Mouse (Mus musculus): ENCODE results near the gene Gm42742. TPM values are rescaled to one million over a fixed set of nuclear protein-coding genes. Genes with fewer than 3 reads are reported as not detected.

The Gm42742 gene
- polyA plus RNA-seq, 1 experiment = 20.8 TPM

- Histone ChIP-seq H3K36me3 (ENCODE audit: control insufficient read depth) (peaks cover 4% of the 10 kb centered on the region), H3K4me3 (replicated peaks) (no peak overlapping the region), H3K9me3 (ENCODE audit: control insufficient read depth, low read length) (no peaks in the 10 kb centered on the region), H3K27me3 (ENCODE audit: control insufficient read depth) (no peaks in the 10 kb centered on the region), H3K4me1 (ENCODE audit: control insufficient read depth) (peaks cover 5% of the 10 kb centered on the region)
- TF ChIP-seq TAL1 (IDR thresholded peaks at IDR 0.05; ENCODE audit: low read length) = no peak
- no peak for TF ChIP-seq GATA1 (IDR thresholded peaks at IDR 0.05; ENCODE audit: low read length)
These were observed 34.6 kb downstream of the Gm42742 start for GRCm38 (mm10) chr7:126986319-126986718.

GRCm38 (mm10) chr7:126984667-126985444, 36.0 kb downstream of the Gm42742 start:
- Histone ChIP-seq H3K36me3 (ENCODE audit: control insufficient read depth) (peaks cover 17% of the 10 kb centered on the region), H3K27me3 (ENCODE audit: control insufficient read depth) (no peaks in the 10 kb centered on the region), H3K9me3 (ENCODE audit: control insufficient read depth, low read length) (no peaks in the 10 kb centered on the region), H3K4me1 (ENCODE audit: control insufficient read depth) (peaks cover 8% of the 10 kb centered on the region), H3K4me3 (replicated peaks) (no peak overlapping the region)
- no peak for TF ChIP-seq GATA1 (IDR thresholded peaks at IDR 0.05; ENCODE audit: low read length)
- TF ChIP-seq TAL1 (IDR thresholded peaks at IDR 0.05; ENCODE audit: low read length) = no peak

DNA sequence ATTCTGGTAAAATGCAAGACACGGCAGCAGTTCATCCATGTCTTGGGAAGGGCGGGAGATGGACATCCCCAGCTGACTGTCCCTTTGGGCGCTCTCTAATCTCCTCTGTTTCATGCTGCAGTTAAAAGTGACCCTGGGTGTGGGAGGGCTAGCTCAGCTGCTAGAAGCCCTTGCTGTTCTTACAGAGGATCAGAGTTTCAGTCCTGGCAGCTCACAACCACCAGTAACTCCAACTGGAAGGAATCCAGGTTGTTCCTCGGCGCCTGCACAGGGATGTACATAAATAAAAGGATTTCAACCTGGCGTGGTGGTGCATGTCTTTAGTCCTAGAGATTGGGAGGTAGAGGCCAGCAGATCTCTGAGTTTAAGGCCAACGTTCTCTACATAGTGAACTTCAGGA, 37.8 kb downstream of the Gm42742 start:
- no peaks in the 10 kb centered on the region for H3K9me3 ChIP-seq (ENCODE audit: control insufficient read depth, low read length)
- H3K36me3 ChIP-seq (ENCODE audit: control insufficient read depth) = peaks cover 34% of the 10 kb centered on the region
- H3K4me1 ChIP-seq (ENCODE audit: control insufficient read depth) = peaks cover 26% of the 10 kb centered on the region
- no peaks in the 10 kb centered on the region for H3K27me3 ChIP-seq (ENCODE audit: control insufficient read depth)
- TF ChIP-seq TAL1 (IDR thresholded peaks at IDR 0.05; ENCODE audit: low read length) = no peak
- TF ChIP-seq GATA1 (IDR thresholded peaks at IDR 0.05; ENCODE audit: low read length) = no peak
- no peak overlapping the region for H3K4me3 ChIP-seq (replicated peaks)

DNA sequence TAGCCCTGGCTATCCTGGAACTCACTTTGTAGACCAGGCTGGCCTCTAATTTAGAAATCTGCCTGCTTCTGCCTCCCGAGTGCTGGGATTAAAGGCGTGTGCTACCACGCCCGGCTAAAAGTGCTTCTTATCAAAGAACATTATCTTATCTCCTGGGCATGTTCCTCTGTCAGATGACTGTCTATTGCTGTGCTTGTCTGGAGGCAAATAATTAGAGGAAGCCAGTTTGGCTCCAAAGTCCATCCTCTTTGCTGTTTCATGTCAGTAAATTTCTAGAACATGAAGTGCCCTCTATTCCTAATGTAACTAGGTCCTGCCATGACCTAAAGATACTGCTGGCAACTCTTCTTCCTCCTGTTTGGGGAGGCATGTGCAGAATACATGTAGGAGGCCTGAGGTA, 38.8 kb downstream of the Gm42742 start:
- Histone ChIP-seq H3K4me3 (replicated peaks) (no peak overlapping the region), H3K27me3 (ENCODE audit: control insufficient read depth) (no peaks in the 10 kb centered on the region), H3K9me3 (ENCODE audit: control insufficient read depth, low read length) (no peaks in the 10 kb centered on the region), H3K36me3 (ENCODE audit: control insufficient read depth) (peaks cover 40% of the 10 kb centered on the region), H3K4me1 (ENCODE audit: control insufficient read depth) (peaks cover 36% of the 10 kb centered on the region)
- TF ChIP-seq GATA1 (IDR thresholded peaks at IDR 0.05; ENCODE audit: low read length) (no peak), TAL1 (IDR thresholded peaks at IDR 0.05; ENCODE audit: low read length) (no peak)

DNA sequence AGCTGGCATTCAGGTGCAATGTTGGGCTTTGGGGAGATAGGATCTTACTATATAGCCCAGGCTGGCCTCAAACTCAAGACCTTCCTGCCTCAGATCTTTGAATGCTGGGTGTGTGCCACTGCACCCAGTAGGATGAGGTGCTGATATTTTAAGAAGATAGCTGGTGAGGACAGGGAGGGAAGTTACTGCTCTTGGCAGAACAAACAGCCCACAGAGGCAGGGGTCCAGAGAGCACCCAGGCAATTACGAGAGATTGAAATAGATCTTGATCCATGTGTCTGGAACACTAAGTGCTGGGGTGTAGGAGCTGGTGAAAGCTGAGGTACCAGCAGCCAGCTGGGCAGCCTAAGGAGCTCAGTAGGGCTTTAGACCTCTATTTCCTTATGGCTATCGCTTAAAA, 39.3 kb downstream of the Gm42742 start:
- no peak for TF ChIP-seq GATA1 (IDR thresholded peaks at IDR 0.05; ENCODE audit: low read length)
- TF ChIP-seq TAL1 (IDR thresholded peaks at IDR 0.05; ENCODE audit: low read length) = no peak
- Histone ChIP-seq H3K27me3 (ENCODE audit: control insufficient read depth) (no peaks in the 10 kb centered on the region), H3K4me3 (replicated peaks) (no peak overlapping the region), H3K9me3 (ENCODE audit: control insufficient read depth, low read length) (no peaks in the 10 kb centered on the region), H3K4me1 (ENCODE audit: control insufficient read depth) (peaks cover 40% of the 10 kb centered on the region), H3K36me3 (ENCODE audit: control insufficient read depth) (peaks cover 40% of the 10 kb centered on the region)

DNA sequence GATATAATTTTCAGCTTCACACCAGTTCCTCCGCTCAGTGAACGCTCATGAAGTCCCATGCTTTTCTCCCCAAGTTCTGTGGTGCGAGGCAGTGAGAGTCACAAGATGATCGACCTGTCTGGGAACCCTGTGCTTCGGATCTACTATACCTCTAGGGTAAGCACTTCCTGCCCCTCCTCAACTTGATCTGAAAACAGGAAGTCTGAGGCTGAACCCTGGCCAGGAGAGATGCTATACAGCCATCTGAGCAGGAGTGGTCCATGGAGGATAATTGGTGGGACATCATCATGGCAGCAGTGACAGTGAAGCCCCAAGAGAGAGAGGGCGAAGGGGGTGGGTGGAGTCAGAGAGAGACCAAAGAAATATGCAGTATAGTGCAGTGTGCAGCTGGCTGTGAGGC, 42.1 kb downstream of the Gm42742 start:
- TF ChIP-seq TAL1 (IDR thresholded peaks at IDR 0.05; ENCODE audit: low read length) (no peak), GATA1 (IDR thresholded peaks at IDR 0.05; ENCODE audit: low read length) (no peak)
- Histone ChIP-seq H3K9me3 (ENCODE audit: control insufficient read depth, low read length) (no peaks in the 10 kb centered on the region), H3K4me1 (ENCODE audit: control insufficient read depth) (peaks cover 53% of the 10 kb centered on the region), H3K27me3 (ENCODE audit: control insufficient read depth) (0 out of 2 replicates have a peak, but pooled peaks cover 2% of the 10 kb centered on the region), H3K4me3 (replicated peaks) (peak overlapping the region; percentile 15), H3K36me3 (ENCODE audit: control insufficient read depth) (peaks cover 40% of the 10 kb centered on the region)

DNA sequence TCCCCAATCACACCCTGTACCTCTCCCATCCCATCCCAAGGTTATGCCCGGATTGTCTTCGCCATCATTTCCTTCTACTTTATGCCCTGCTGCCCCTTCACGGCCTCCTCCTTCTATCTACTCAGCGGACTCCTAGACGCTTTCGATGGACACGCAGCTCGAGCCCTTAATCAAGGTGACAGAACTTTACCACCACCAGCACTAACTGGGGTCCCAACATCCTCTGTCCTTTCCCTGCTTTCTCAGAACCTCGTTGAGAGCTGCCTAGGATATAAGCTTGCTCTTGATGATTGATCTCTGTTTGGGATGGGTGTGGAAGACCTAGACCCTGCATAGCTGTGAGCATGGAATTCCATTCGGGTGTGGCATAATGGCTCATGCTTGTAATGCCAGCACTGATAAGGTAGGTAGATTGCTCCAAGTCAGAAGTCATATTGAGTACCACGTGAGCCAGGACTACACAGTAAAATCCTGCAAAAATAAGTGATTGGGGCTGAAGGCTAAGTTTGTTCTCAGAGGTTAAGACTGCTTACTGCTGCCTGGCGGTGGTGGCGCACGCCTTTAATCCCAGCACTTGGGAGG, 43.9 kb downstream of the Gm42742 start:
- H3K36me3 ChIP-seq (ENCODE audit: control insufficient read depth) = peaks cover 40% of the 10 kb centered on the region
- 0 out of 2 replicates have a peak, but pooled peaks cover 4% of the 10 kb centered on the region for H3K27me3 ChIP-seq (ENCODE audit: control insufficient read depth)
- TF ChIP-seq TAL1 (IDR thresholded peaks at IDR 0.05; ENCODE audit: low read length) = no peak
- TF ChIP-seq GATA1 (IDR thresholded peaks at IDR 0.05; ENCODE audit: low read length) = peak; percentile 70
- H3K9me3 ChIP-seq (ENCODE audit: control insufficient read depth, low read length) = no peaks in the 10 kb centered on the region
- peak overlapping the region; percentile 79 for H3K4me3 ChIP-seq (replicated peaks)
- H3K4me1 ChIP-seq (ENCODE audit: control insufficient read depth) = peaks cover 53% of the 10 kb centered on the region

GRCm38 (mm10) chr7:126975950-126976866, 44.7 kb downstream of the Gm42742 start, which contains the start of gene Cdiptos:
Cdiptos (minus strand) TSS chr7:126976098.
- peak within 1 kb of the TSS; percentile 79 for H3K4me3 ChIP-seq (replicated peaks)
- peaks cover 47% of the 10 kb centered on the region for H3K4me1 ChIP-seq (ENCODE audit: control insufficient read depth)
- TF ChIP-seq TAL1 (IDR thresholded peaks at IDR 0.05; ENCODE audit: low read length) = no peak
- 0 out of 2 replicates have a peak, but pooled peaks cover 4% of the 10 kb centered on the region for H3K27me3 ChIP-seq (ENCODE audit: control insufficient read depth)
- H3K36me3 ChIP-seq (ENCODE audit: control insufficient read depth) = peaks cover 35% of the 10 kb centered on the region
- no peaks in the 10 kb centered on the region for H3K9me3 ChIP-seq (ENCODE audit: control insufficient read depth, low read length)

- Histone ChIP-seq H3K36me3 (ENCODE audit: control insufficient read depth) (peaks cover 31% of the 10 kb centered on the region), H3K4me3 (replicated peaks) (peak within 1 kb of the TSS; percentile 79), H3K9me3 (ENCODE audit: control insufficient read depth, low read length) (no peaks in the 10 kb centered on the region), H3K27me3 (ENCODE audit: control insufficient read depth) (0 out of 2 replicates have a peak, but pooled peaks cover 4% of the 10 kb centered on the region), H3K4me1 (ENCODE audit: control insufficient read depth) (peaks cover 47% of the 10 kb centered on the region)
- TF ChIP-seq GATA1 (IDR thresholded peaks at IDR 0.05; ENCODE audit: low read length) (no peak), TAL1 (IDR thresholded peaks at IDR 0.05; ENCODE audit: low read length) (no peak)
These were observed 45.2 kb downstream of the Gm42742 start, which contains the start of gene Cdipt for GRCm38 (mm10) chr7:126975893-126975949. Cdipt (plus strand) TSS chr7:126975914.

Measured in erythroblast, embryonic 14.5 days (primary cell).